Mouse (Mus musculus): ENCODE results near the gene Atoh7. TPM values are rescaled to one million over a fixed set of nuclear protein-coding genes. Genes with fewer than 3 reads are reported as not detected.

Gene Atoh7
- total and polyA plus RNA-seq, 3 experiments, result not detected

- H3K27ac ChIP-seq (ENCODE audit: control insufficient read depth, low read depth, low read length), result no peak overlapping the region
- H3K79me2 ChIP-seq (ENCODE audit: control insufficient read depth, insufficient read depth, low read length, poor library complexity), result no peaks in the 10 kb centered on the region
- no peaks in the 10 kb centered on the region for H3K36me3 ChIP-seq (ENCODE audit: control insufficient read depth in 1 of 2, insufficient read depth in 2 of 2, low read length in 2 of 2)
- no peak for TF ChIP-seq ZMIZ1 (IDR thresholded peaks at IDR 0.05; ENCODE audit: low read depth, low read length)
- no peak for TF ChIP-seq SIN3A (IDR thresholded peaks at IDR 0.05; ENCODE audit: low read length)
- no peak for TF ChIP-seq KAT2A (conservative IDR thresholded peaks at IDR 0.05; ENCODE audit: low read depth, low read length)
- TF ChIP-seq POLR2A (IDR thresholded peaks at IDR 0.05; ENCODE audit: control insufficient read depth in 1 of 2, insufficient read depth in 1 of 2, low read depth in 1 of 2, low read length in 2 of 2, poor library complexity in 1 of 2), result no peak
- no peak for TF ChIP-seq GABPA (IDR thresholded peaks at IDR 0.05; ENCODE audit: low read depth, low read length)
- no peak for TF ChIP-seq SMC3 (IDR thresholded peaks at IDR 0.05; ENCODE audit: low read depth, low read length)
- no peak for TF ChIP-seq E2F4 (IDR thresholded peaks at IDR 0.05; ENCODE audit: borderline replicate concordance, low read depth, low read length)
- no peak for TF ChIP-seq TAL1 (IDR thresholded peaks at IDR 0.05; ENCODE audit: low read length)
- TF ChIP-seq MAFK (IDR thresholded peaks at IDR 0.05; ENCODE audit: borderline replicate concordance, low read depth, low read length), result no peak
- no peak for TF ChIP-seq JUND (IDR thresholded peaks at IDR 0.05; ENCODE audit: low read depth, low read length)
- TF ChIP-seq MYB (IDR thresholded peaks at IDR 0.05; ENCODE audit: low read depth, low read length), result no peak
- DNase-seq (ENCODE audit: low read depth, low spot score), result no peak
- no peak overlapping the region for H3K9ac ChIP-seq (ENCODE audit: control insufficient read depth, low read depth, low read length, poor library complexity, severe bottlenecking)
- H3K4me3 ChIP-seq (ENCODE audit: control insufficient read depth in 1 of 2, insufficient read depth in 1 of 2, low read depth in 2 of 2, low read length in 2 of 2), result no peak overlapping the region
- no peaks in the 10 kb centered on the region for H3K9me3 ChIP-seq (replicated peaks; ENCODE audit: insufficient read depth, low read length)
- H3K27me3 ChIP-seq (ENCODE audit: control insufficient read depth in 1 of 2, insufficient read depth in 2 of 2, low read length in 2 of 2), result no peaks in the 10 kb centered on the region; a peak in 1 of 4 replicates
- no peaks in the 10 kb centered on the region for H3K4me1 ChIP-seq (ENCODE audit: control insufficient read depth in 1 of 2, insufficient read depth in 2 of 2, low read length in 2 of 2)
Measured at GRCm38 (mm10) chr10:63127156-63127555, 27.7 kb downstream of the Atoh7 start.

GRCm38 (mm10) chr10:63128256-63128655, 28.8 kb downstream of the Atoh7 start:
- Histone ChIP-seq H3K9ac (ENCODE audit: control insufficient read depth, low read depth, low read length, poor library complexity, severe bottlenecking) (no peak overlapping the region), H3K4me1 (ENCODE audit: control insufficient read depth in 1 of 2, insufficient read depth in 2 of 2, low read length in 2 of 2) (no peaks in the 10 kb centered on the region), H3K27ac (ENCODE audit: control insufficient read depth, low read depth, low read length) (no peak overlapping the region), H3K27me3 (ENCODE audit: control insufficient read depth in 1 of 2, insufficient read depth in 2 of 2, low read length in 2 of 2) (no peaks in the 10 kb centered on the region; a peak in 1 of 4 replicates), H3K36me3 (ENCODE audit: control insufficient read depth in 1 of 2, insufficient read depth in 2 of 2, low read length in 2 of 2) (no peaks in the 10 kb centered on the region), H3K79me2 (ENCODE audit: control insufficient read depth, insufficient read depth, low read length, poor library complexity) (no peaks in the 10 kb centered on the region), H3K9me3 (replicated peaks; ENCODE audit: insufficient read depth, low read length) (no peaks in the 10 kb centered on the region), H3K4me3 (ENCODE audit: control insufficient read depth in 1 of 2, insufficient read depth in 1 of 2, low read depth in 2 of 2, low read length in 2 of 2) (no peak overlapping the region)
- DNase-seq (ENCODE audit: low read depth, low spot score), result no peak
- TF ChIP-seq CTCF (IDR thresholded peaks at IDR 0.05 in 2 of 3, conservative IDR thresholded peaks at IDR 0.05 in 1 of 3; ENCODE audit: control insufficient read depth in 1 of 3, insufficient read depth in 1 of 3, low read depth in 2 of 3, low read length in 3 of 3, poor library complexity in 1 of 3, severe bottlenecking in 1 of 3) (no peak), RAD21 (IDR thresholded peaks at IDR 0.05; ENCODE audit: low read depth, low read length) (no peak), POLR2AphosphoS2 (IDR thresholded peaks at IDR 0.05; ENCODE audit: low read length) (no peak), E2F4 (IDR thresholded peaks at IDR 0.05; ENCODE audit: borderline replicate concordance, low read depth, low read length) (no peak), CHD1 (IDR thresholded peaks at IDR 0.05; ENCODE audit: low read depth, low read length) (no peak), TBP (IDR thresholded peaks at IDR 0.05; ENCODE audit: low read depth, low read length) (no peak), EP300 (IDR thresholded peaks at IDR 0.05; ENCODE audit: low read depth in 1 of 2, low read length in 2 of 2) (no peak), ZMIZ1 (IDR thresholded peaks at IDR 0.05; ENCODE audit: low read depth, low read length) (no peak), ETS1 (IDR thresholded peaks at IDR 0.05; ENCODE audit: low read depth, low read length) (no peak), TCF12 (IDR thresholded peaks at IDR 0.05; ENCODE audit: low read depth, low read length) (no peak)

Data from MEL (cell line).